Comparison of ENCODE assay signal across 14 mouse cellular contexts in the genomic region with DNA sequence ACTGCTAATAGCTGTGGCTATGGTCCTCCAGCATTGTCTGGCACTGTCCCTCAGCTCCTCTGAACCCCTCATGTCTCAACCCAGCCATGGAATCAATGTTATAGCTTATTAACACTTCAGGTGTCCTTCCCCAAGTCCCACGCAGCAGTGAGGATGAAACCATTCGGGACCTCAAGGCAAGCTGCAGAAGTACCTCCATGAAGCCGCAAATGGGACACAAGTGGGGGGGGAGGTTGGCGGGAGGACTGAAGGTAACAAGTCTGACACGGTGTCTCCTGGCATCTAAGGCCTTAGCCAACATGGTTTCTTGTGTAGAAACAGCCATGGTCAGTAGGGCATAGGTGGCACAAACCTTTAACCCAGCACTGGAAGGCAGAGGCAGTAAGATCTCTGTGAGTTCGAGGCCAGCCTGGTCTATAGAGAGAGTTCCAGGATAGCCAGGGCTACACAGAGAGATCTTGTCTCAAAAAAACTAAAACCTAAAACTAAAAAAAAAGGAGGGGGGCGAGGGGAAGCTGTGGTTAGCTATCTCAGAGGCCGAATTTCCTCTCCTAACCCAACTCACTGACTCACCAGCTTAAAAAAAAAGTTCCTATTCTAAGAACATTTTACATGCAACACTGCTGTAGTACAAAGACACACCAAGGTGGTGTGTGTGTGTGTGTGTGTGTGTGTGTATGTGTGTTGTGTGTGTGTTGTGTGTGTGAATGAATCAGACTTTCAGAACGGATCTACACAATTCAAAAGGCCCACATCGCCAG.
DNase-seq lines count a peak whose midpoint lies in the region; ATAC-seq and TF ChIP-seq lines count a peak whose summit lies in the region.
"Had no signal": no experiment of that assay in that cellular context is flagged by ENCODE, and none has a peak within 500 bp of the region (broad histone marks: within the 10 kb centered on the region; RNA-seq: fewer than 3 reads in every experiment).

No protein-coding gene starts in this region.

- ATAC-seq in frontal cortex, adult (ENCODE audit: low TSS enrichment), result no peak
- no peak for ATAC-seq in stomach, postnatal 0 days (ENCODE audit: low FRiP score, low TSS enrichment)

- H3K4me3 ChIP-seq in megakaryocyte, embryonic 14.5 days (replicated peaks), result peak overlapping the region; percentile 89
- H3K4me3 ChIP-seq in stomach, postnatal 0 days (ENCODE audit: low read depth, low read length), result no peak overlapping the region
- H3K4me3 ChIP-seq: embryonic facial prominence, embryonic 12.5 days had no signal

- 86% methylated on average over 10 of the region's 10 CpGs for WGBS in stomach, postnatal 0 days

- H3K4me1 ChIP-seq in megakaryocyte, embryonic 14.5 days, result peaks cover 91% of the 10 kb centered on the region
- no peaks in the 10 kb centered on the region for H3K4me1 ChIP-seq in stomach, postnatal 0 days (replicated peaks; ENCODE audit: control insufficient read depth, insufficient read depth)

- TF ChIP-seq CTCF in stomach, postnatal 0 days (IDR thresholded peaks at IDR 0.05; ENCODE audit: low read depth), result no peak

- H3K27ac ChIP-seq in stomach, postnatal 0 days (replicated peaks), result no peak overlapping the region
- H3K27ac ChIP-seq: embryonic facial prominence, embryonic 12.5 days; hindbrain, embryonic 14.5 days had no signal

- no peak overlapping the region for H3K4me2 ChIP-seq in stomach, postnatal 0 days (replicated peaks; ENCODE audit: low read depth)
- H3K4me2 ChIP-seq: embryonic facial prominence, embryonic 12.5 days; hindbrain, embryonic 14.5 days had no signal

- H3K9me3 ChIP-seq in megakaryocyte, embryonic 14.5 days, result no peaks in the 10 kb centered on the region
- no peaks in the 10 kb centered on the region for H3K9me3 ChIP-seq in stomach, postnatal 0 days (ENCODE audit: control insufficient read depth, low read length)
- H3K9me3 ChIP-seq: embryonic facial prominence, embryonic 12.5 days had no signal

- intact Hi-C loops in left cerebral cortex, postnatal 36 days (cut with DNase I), result no loop called here

- H3K36me3 ChIP-seq in megakaryocyte, embryonic 14.5 days (replicated peaks; ENCODE audit: low read length), result peaks cover 86% of the 10 kb centered on the region
- peaks cover 4% of the 10 kb centered on the region for H3K36me3 ChIP-seq in stomach, postnatal 0 days (ENCODE audit: control insufficient read depth, insufficient read depth, low read length)

- DNase-seq in 416B (ENCODE audit: low read depth) (peak; percentile 99), MN1 (ENCODE audit: low spot score) (no peak)
- peak; percentile 88 for DNase-seq in CD4-positive helper T cell, adult 2 months (ENCODE audit: low read depth, low spot score)
- DNase-seq in c-Kit-positive CD71-negative TER-119-negative erythroid progenitor cells, embryonic 14.5 days (ENCODE audit: low read depth), result peak; percentile 63
- no peak for DNase-seq in stomach, postnatal 0 days (ENCODE audit: low spot score)
- DNase-seq in left cerebral cortex, postnatal 36 days (ENCODE audit: low spot score in 2 of 2), result no peak
- DNase-seq: adrenal gland, postnatal 36 days; gastrocnemius, postnatal 14 days; kidney, postnatal 4 days; right cerebral cortex, postnatal 4 days had no signal

- H3K9ac ChIP-seq in stomach, postnatal 0 days (ENCODE audit: low read length), result no peak overlapping the region
- H3K9ac ChIP-seq: embryonic facial prominence, embryonic 12.5 days; hindbrain, embryonic 14.5 days had no signal

- TF ChIP-seq EP300 in stomach, postnatal 0 days (optimal IDR thresholded peaks at IDR 0.05), result no peak

- H3K27me3 ChIP-seq in megakaryocyte, embryonic 14.5 days (replicated peaks), result no peaks in the 10 kb centered on the region
- no peaks in the 10 kb centered on the region for H3K27me3 ChIP-seq in stomach, postnatal 0 days (ENCODE audit: control insufficient read depth, insufficient read depth, low read length)
- H3K27me3 ChIP-seq: embryonic facial prominence, embryonic 12.5 days had no signal

Comparison
In these comparisons a context has a peak if more than half of its experiments do, and no peak if none do; other contexts are left out.
1. DNase-seq: peak in 416B (single experiment), CD4-positive helper T cell, adult 2 months (single experiment) and c-Kit-positive CD71-negative TER-119-negative erythroid progenitor cells, embryonic 14.5 days (single experiment); none in stomach, postnatal 0 days (single experiment), left cerebral cortex, postnatal 36 days (0 of 2) and MN1 (single experiment).